Mouse (Mus musculus): ENCODE data around the gene Sec1.

GRCm38 (mm10) chr7:45667761-45668160 is 26.4 kb downstream of the Sec1 start:
- TF ChIP-seq GATA1 (IDR thresholded peaks at IDR 0.05; ENCODE audit: low read length) (no peak), TAL1 (IDR thresholded peaks at IDR 0.05; ENCODE audit: low read length) (no peak)
